Mouse (Mus musculus) retina, adult 2 months (tissue): ENCODE measurements around the gene Btbd35f4.
"Not testable (repeated sequence)": the region's sequence is repeated elsewhere in the genome, so short reads cannot be mapped to it uniquely, and the experiment has no call there.

Source experiments
- DNase-seq: peaks from one replicate; pipeline ENCODE4 v3.0.0-alpha.2; 2012; ENCODE audit warnings: low read depth, low spot score

Gene Btbd35f4

GRCm38 (mm10) chrX:4800196-4800595 is at the start of gene Btbd35f4:
Gene Btbd35f4 (plus strand): TSS chrX:4800496.
- not testable (repeated sequence) for DNase-seq

- DNase-seq: not testable (repeated sequence)
Observed at GRCm38 (mm10) chrX:4840016-4840415, 39.7 kb downstream of the Btbd35f4 start.
